Mouse (Mus musculus) hindbrain, embryonic 16.5 days (tissue): ENCODE results near the gene Gpr153. TPM values are rescaled to one million over a fixed set of nuclear protein-coding genes. Genes with fewer than 3 reads are reported as not detected.

Source experiments
- ATAC-seq: fragments of 200-750 bp; cut with Nextera tagmentation; 2 replicates; pipeline ENCODE4 v1.8.0; 2017; ENCODE audit warnings: moderate TSS enrichment, moderate library complexity
- H3K27ac ChIP-seq: fragments of 300-500 bp; sonication (generic); 2 replicates; pipeline ENCODE4 v1.5.1; 2014; ENCODE audit warnings: low read depth, mild to moderate bottlenecking, control low read depth, low read length, moderate library complexity
- H3K27me3 ChIP-seq: fragments of 300-500 bp; sonication (generic); replicated peaks from 2 replicates; pipeline ENCODE4 v1.6.1; 2014; ENCODE audit warnings: low read length; ENCODE audit not compliant: control insufficient read depth, insufficient read depth
- H3K36me3 ChIP-seq: fragments of 300-500 bp; sonication (generic); 2 replicates; pipeline ENCODE4 v1.6.1; 2014; ENCODE audit warnings: mild to moderate bottlenecking, low read length, moderate library complexity, mixed read lengths; ENCODE audit not compliant: control insufficient read depth, insufficient read depth
- H3K4me1 ChIP-seq: fragments of 300-500 bp; sonication (generic); 2 replicates; pipeline ENCODE4 v1.6.1; 2014; ENCODE audit warnings: low read depth, low read length; ENCODE audit not compliant: control insufficient read depth, insufficient read depth
- H3K4me2 ChIP-seq: fragments of 300-500 bp; sonication (generic); 2 replicates; pipeline ENCODE4 v1.6.1; 2014; ENCODE audit warnings: mild to moderate bottlenecking, low read length, control low read depth, moderate library complexity
- H3K4me3 ChIP-seq: fragments of 300-500 bp; sonication (generic); 2 replicates; pipeline ENCODE4 v1.5.1; 2014; ENCODE audit warnings: mild to moderate bottlenecking, low read length, control low read depth, moderate library complexity
- H3K9ac ChIP-seq: fragments of 300-500 bp; sonication (generic); 2 replicates; pipeline ENCODE4 v1.6.1; 2014; ENCODE audit warnings: low read depth, mild to moderate bottlenecking, control low read depth, low read length, moderate library complexity
- H3K9me3 ChIP-seq: fragments of 300-500 bp; sonication (generic); 2 replicates; pipeline ENCODE4 v1.6.1; 2014; ENCODE audit warnings: mild to moderate bottlenecking, low read length, moderate library complexity; ENCODE audit not compliant: control insufficient read depth
- WGBS: fragments of 180-500 bp; shearing (Covaris S2); extraction: QIAGEN DNeasy Blood & Tissue Kit; methylation state at CpG from one replicate; pipeline ENCODE4 v1.1.7; 2014; 5-methylcytosine and 5-hydroxymethylcytosine counted together
- polyA plus RNA-seq: library from polyadenylated mRNA; unstranded; fragments of >200 nt; fragmentation: Nextera tagmentation; extraction: Ambion mirVana; gene quantifications from 2 replicates; pipeline ENCODE4 v1.2.1, GENCODE M21; 2015

The Gpr153 gene
- polyA plus RNA-seq, 1 experiment from 2014 or later, result 15.5 TPM

- Histone ChIP-seq H3K4me2 (peak overlapping the region; percentile 76), H3K9me3 (no peaks in the 10 kb centered on the region), H3K9ac (peak overlapping the region; percentile 44; the same call in 1 of the 2 replicates), H3K27me3 (peaks cover 59% of the 10 kb centered on the region), H3K27ac (no peak overlapping the region), H3K36me3 (no peaks in the 10 kb centered on the region), H3K4me1 (peaks cover 18% of the 10 kb centered on the region), H3K4me3 (peak overlapping the region; percentile 41)
- WGBS, result under 1% methylated on average over 39 of the region's 43 CpGs
- ATAC-seq, result no peak
Observed at GRCm38 (mm10) chr4:152315498-152316213, 41.6 kb downstream of the Gpr153 start.

GRCm38 (mm10) chr4:152317631-152318033 lies 43.6 kb downstream of the Gpr153 start:
- H3K9me3 ChIP-seq, result no peaks in the 10 kb centered on the region
- H3K27ac ChIP-seq, result no peak overlapping the region
- H3K36me3 ChIP-seq, result no peaks in the 10 kb centered on the region
- 72% methylated on average over 6 of the region's 6 CpGs for WGBS
- ATAC-seq, result no peak
- H3K9ac ChIP-seq, result no peak overlapping the region
- no peak overlapping the region for H3K4me3 ChIP-seq
- H3K4me1 ChIP-seq, result peaks cover 15% of the 10 kb centered on the region; the same call in 1 of the 2 replicates
- H3K4me2 ChIP-seq, result no peak overlapping the region
- H3K27me3 ChIP-seq, result peaks cover 42% of the 10 kb centered on the region

- H3K9ac ChIP-seq, result peak within 1 kb of the TSS; percentile 4; the same call in 1 of the 2 replicates
- H3K27ac ChIP-seq, result no peak within 1 kb of the TSS
- H3K36me3 ChIP-seq, result no peaks in the 10 kb centered on the region
- no peak within 1 kb of the TSS; the same call in 1 of the 2 replicates for H3K4me3 ChIP-seq
- ATAC-seq, result no peak
- H3K4me1 ChIP-seq, result peaks cover 5% of the 10 kb centered on the region; the same call in 1 of the 2 replicates
- H3K4me2 ChIP-seq, result peak within 1 kb of the TSS; percentile 38
- H3K27me3 ChIP-seq, result peaks cover 42% of the 10 kb centered on the region
- 3% methylated on average over 26 of the region's 26 CpGs for WGBS
- H3K9me3 ChIP-seq, result no peaks in the 10 kb centered on the region
Observed at GRCm38 (mm10) chr4:152318517-152319234, 44.6 kb downstream of the Gpr153 start, which contains the start of gene Rnf207. TSS of gene Rnf207 (minus strand) at chr4:152318993.

- no peaks in the 10 kb centered on the region for H3K36me3 ChIP-seq
Observed at GRCm38 (mm10) chr4:152321464-152321863, 47.4 kb downstream of the Gpr153 start.

GRCm38 (mm10) chr4:152324641-152325562 lies 50.9 kb downstream of the Gpr153 start:
- H3K4me1 ChIP-seq, result peaks cover 15% of the 10 kb centered on the region
- H3K36me3 ChIP-seq, result peaks cover 9% of the 10 kb centered on the region
- peak overlapping the region; percentile 93 for H3K4me3 ChIP-seq
- 58% methylated on average over 16 of the region's 16 CpGs for WGBS
- peak; percentile 31 for ATAC-seq
- H3K9ac ChIP-seq, result 0 out of 2 replicates have a peak overlapping the region, but pooled peaks have one; percentile 29
- H3K4me2 ChIP-seq, result peak overlapping the region; percentile 49
- H3K27ac ChIP-seq, result no peak overlapping the region
- no peaks in the 10 kb centered on the region for H3K9me3 ChIP-seq
- 0 out of 2 replicates have a peak, but pooled peaks cover 2% of the 10 kb centered on the region for H3K27me3 ChIP-seq

More at GRCm38 (mm10) chr4:152321464-152321863, 47.4 kb downstream of the Gpr153 start:
- Histone ChIP-seq H3K4me2 (no peak overlapping the region), H3K4me1 (peaks cover 2% of the 10 kb centered on the region), H3K4me3 (no peak overlapping the region), H3K9ac (no peak overlapping the region), H3K27ac (no peak overlapping the region), H3K9me3 (no peaks in the 10 kb centered on the region), H3K27me3 (peaks cover 19% of the 10 kb centered on the region)
- no peak for ATAC-seq
- WGBS, result 60% methylated on average over 5 of the region's 5 CpGs

- WGBS, result under 1% methylated on average over 62 of the region's 70 CpGs
- 0 out of 2 replicates have a peak, but pooled peaks cover 2% of the 10 kb centered on the region for H3K27me3 ChIP-seq
- H3K36me3 ChIP-seq, result peaks cover 10% of the 10 kb centered on the region
- peak within 1 kb of the TSS; percentile 93 for H3K4me3 ChIP-seq
- H3K4me2 ChIP-seq, result peak within 1 kb of the TSS; percentile 86
- peak within 1 kb of the TSS; percentile 83 for H3K27ac ChIP-seq
- ATAC-seq, result peak; percentile 97
- H3K9me3 ChIP-seq, result no peaks in the 10 kb centered on the region
- H3K4me1 ChIP-seq, result peaks cover 15% of the 10 kb centered on the region
- peak within 1 kb of the TSS; percentile 95 for H3K9ac ChIP-seq
Observed at GRCm38 (mm10) chr4:152325574-152326411, 51.8 kb downstream of the Gpr153 start, which contains the start of gene Rpl22. TSS of gene Rpl22 (plus strand) at chr4:152325742.

GRCm38 (mm10) chr4:152326543-152326942 lies 52.5 kb downstream of the Gpr153 start:
- H3K27me3 ChIP-seq, result 0 out of 2 replicates have a peak, but pooled peaks cover 2% of the 10 kb centered on the region
- H3K9me3 ChIP-seq, result no peaks in the 10 kb centered on the region
- H3K36me3 ChIP-seq, result peaks cover 13% of the 10 kb centered on the region
- peak overlapping the region; percentile 86 for H3K4me2 ChIP-seq
- H3K4me1 ChIP-seq, result peaks cover 15% of the 10 kb centered on the region
- peak overlapping the region; percentile 95 for H3K9ac ChIP-seq
- H3K27ac ChIP-seq, result no peak overlapping the region
- ATAC-seq, result no peak
- WGBS, result 4% methylated on average over 11 of the region's 11 CpGs
- peak overlapping the region; percentile 93 for H3K4me3 ChIP-seq

GRCm38 (mm10) chr4:152328691-152329090 lies 54.7 kb downstream of the Gpr153 start:
- ATAC-seq, result no peak
- 80% methylated on average over 6 of the region's 6 CpGs for WGBS
- no peaks in the 10 kb centered on the region for H3K9me3 ChIP-seq
- no peak overlapping the region for H3K4me2 ChIP-seq
- H3K36me3 ChIP-seq, result peaks cover 25% of the 10 kb centered on the region
- H3K27ac ChIP-seq, result no peak overlapping the region
- H3K4me3 ChIP-seq, result no peak overlapping the region
- H3K4me1 ChIP-seq, result peaks cover 15% of the 10 kb centered on the region
- H3K9ac ChIP-seq, result no peak overlapping the region
- H3K27me3 ChIP-seq, result no peaks in the 10 kb centered on the region
